Mouse (Mus musculus): Measurements from ENCODE around the gene Mcoln3. TPM values are rescaled to one million over a fixed set of nuclear protein-coding genes. Genes with fewer than 3 reads are reported as not detected.

Mcoln3 gene
- 10 to 100 TPM in 1 of 2 experiments, 1 to 10 TPM in 1; 8.7 to 12.9 TPM for total RNA-seq (2023)

DNA sequence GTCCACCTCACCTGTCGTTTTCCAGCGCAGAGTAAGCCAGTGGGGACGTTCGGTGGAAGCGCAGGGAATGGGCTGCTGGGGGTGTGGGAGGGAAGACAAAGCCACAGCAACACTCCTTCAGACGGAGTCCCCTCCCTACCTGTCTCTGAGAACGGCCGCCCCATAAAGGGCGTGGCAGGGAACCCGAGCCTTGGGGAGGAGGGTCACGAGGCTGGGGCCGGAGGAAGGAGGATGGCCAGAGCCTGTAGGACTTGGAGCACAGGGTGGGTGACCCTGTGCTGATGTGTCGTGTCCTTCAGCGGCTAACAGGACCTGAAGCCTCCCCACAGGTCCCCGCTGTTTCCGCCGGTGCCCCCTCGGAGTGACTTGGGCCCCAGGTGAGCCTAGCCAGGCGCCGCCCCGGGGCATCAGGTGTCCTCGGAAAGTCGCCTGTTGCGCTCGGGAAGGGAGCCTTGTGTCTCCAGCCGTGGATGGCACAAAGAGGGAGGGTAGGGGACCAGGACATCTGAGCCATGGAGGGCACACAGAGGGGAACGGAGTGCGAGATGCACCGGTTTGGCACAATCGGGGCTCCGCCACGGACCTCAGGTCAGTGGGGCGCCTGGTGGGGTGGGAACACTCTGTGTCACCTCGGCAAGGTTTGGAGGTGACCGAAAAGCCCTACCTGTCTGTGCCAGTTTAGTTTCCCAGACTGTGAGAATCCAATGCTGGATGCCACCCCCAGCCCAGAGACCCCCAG is at the start of gene Mcoln3:
Gene Mcoln3 (plus strand): TSS at position 193 of the 739 bp plus-strand sequence.

DNA sequence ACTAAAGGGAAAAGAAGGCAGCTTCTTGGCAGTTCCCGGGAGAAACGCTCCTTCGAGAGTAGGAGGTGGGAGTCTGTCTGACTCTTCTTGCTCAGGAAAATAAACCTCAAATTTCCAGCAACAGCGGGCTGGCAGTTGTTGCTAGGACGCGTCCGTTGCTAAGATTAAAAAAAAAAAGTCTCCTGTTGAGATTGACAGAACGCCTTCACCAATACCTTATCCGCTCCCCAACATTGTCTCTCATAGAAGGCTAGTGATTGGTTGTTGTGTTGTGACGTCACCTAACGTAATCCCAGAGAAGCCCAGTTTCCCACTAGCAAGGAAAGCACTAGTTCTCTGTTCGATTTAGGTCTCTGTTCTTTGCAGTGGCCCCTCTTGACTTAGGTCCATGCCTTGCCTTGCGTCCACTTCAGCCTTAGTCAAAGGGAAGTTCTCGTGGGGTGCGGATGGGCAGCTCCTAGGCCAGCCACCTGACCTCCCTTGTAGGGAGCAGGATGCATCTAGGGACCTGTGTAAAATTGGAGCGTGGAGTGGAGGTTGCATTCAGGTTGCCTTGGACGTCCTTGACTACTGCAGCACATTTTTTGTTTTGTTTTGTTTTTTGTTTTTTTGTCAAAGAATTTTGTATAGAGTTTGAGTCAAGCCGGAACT is 9.2 kb upstream of the Mcoln3 start, which contains the start of gene Wdr63:
Gene Wdr63 (minus strand): TSS at position 210 of the 651 bp plus-strand sequence.

DNA sequence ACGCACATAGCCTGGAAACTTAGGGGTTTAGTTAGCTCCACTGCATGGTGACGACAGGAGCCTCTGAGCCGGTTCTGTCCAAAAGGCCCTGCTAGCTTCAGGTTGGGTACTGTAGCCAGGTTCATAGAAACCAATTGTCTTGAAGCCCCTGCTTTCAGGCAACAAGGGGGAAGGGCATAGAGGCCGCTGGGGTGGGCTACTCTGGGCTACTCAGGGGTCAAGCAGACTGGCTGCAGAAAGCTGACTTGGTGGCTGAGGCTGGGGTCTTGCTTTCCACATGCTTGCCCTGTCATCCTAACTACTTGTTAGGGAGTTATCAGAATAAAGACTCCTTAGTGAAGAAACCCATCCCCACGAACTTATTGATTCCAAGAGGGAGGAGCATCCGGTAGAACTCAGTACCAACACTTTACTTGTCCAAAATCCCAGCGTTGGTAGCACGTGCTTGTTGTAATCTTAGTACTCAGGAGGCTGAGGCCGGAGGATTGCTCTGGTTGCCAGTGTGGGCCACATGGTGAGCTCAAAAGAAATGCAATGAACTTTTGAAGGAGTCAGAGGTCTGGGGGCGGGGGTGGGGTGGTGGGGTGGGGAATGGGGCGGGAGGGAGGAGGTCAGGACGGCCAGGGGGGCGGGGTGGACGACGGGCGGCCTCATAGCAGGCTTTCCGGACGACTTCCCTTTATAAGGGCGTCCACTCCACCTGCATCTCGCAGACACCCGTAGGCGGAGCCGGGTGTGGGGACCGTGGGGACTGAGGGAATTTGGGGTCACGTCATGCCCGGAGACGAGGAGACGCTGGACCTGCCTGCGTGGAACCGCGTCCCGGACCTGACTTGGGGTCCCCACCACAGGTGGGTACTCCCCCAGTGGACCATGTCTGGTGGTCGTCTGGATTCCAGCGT is 32.2 kb downstream of the Mcoln3 start, which contains the start of gene Mcoln2:
Gene Mcoln2 (plus strand): TSS at position 678 of the 902 bp plus-strand sequence.

Other genes with a start within 250 kb of the Mcoln3 start
- gene Bcl10, start 194.6 kb upstream of the Mcoln3 start, total RNA-seq (2023), result 10 to 100 TPM; 73.4 to 76.2 TPM
- gene 2410004B18Rik, start 179.4 kb upstream of the Mcoln3 start, total RNA-seq (2023), result 10 to 100 TPM; 43.3 to 63.8 TPM
- gene Syde2, start 129.6 kb upstream of the Mcoln3 start, total RNA-seq (2023), result 1 to 10 TPM; 2.6 to 3.2 TPM
- not detected for gene Wdr63, start 9.3 kb upstream of the Mcoln3 start, total RNA-seq (2023)
- 10 to 100 TPM; 23.2 TPM for gene Mcoln2, start 32.4 kb downstream of the Mcoln3 start, total RNA-seq (2023)
- gene Lpar3, start 103.5 kb downstream of the Mcoln3 start, total RNA-seq (2023), result not detected